Mouse (Mus musculus): ENCODE data around the gene Tns3. TPM values are rescaled to one million over a fixed set of nuclear protein-coding genes. Genes with fewer than 3 reads are reported as not detected.
A peak's percentile ranks its signal among the peaks of the same experiment; 100 is the strongest.
"Not testable (repeated sequence)": the region's sequence is repeated elsewhere in the genome, so short reads cannot be mapped to it uniquely, and the experiment has no call there.

The Tns3 gene
- total RNA-seq, 2 experiments from 2014 or later, result 19.5 to 21.4 TPM

GRCm38 (mm10) chr11:8624179-8624886, 40.0 kb downstream of the Tns3 start:
- intact Hi-C loops (cut with DNase I), result no loop called here
- peak; percentile 66 for DNase-seq

GRCm38 (mm10) chr11:8623852-8624178, 40.5 kb downstream of the Tns3 start:
- DNase-seq, result no peak
- intact Hi-C loops (cut with DNase I), result no loop called here

GRCm38 (mm10) chr11:8622668-8623067, 41.7 kb downstream of the Tns3 start:
- intact Hi-C loops (cut with DNase I), result no loop called here
- DNase-seq, result no peak

- DNase-seq; intact Hi-C loops (cut with DNase I): not testable (repeated sequence)
Observed at GRCm38 (mm10) chr11:8619111-8619510, 45.2 kb downstream of the Tns3 start.

GRCm38 (mm10) chr11:8618301-8618700, 46.0 kb downstream of the Tns3 start:
- intact Hi-C loops (cut with DNase I), result no loop called here
- no peak for DNase-seq

- intact Hi-C loops (cut with DNase I), result no loop called here
- DNase-seq, result no peak
Observed at GRCm38 (mm10) chr11:8615436-8615835, 48.9 kb downstream of the Tns3 start.

- no peak for DNase-seq
- intact Hi-C loops (cut with DNase I), result no loop called here
Observed at GRCm38 (mm10) chr11:8610456-8610855, 53.9 kb downstream of the Tns3 start.

GRCm38 (mm10) chr11:8609873-8610272, 54.5 kb downstream of the Tns3 start:
- intact Hi-C loops (cut with DNase I), result no loop called here
- no peak for DNase-seq

- no peak for DNase-seq
- intact Hi-C loops (cut with DNase I), result no loop called here
Observed at GRCm38 (mm10) chr11:8607123-8607522, 57.2 kb downstream of the Tns3 start.

- no peak for DNase-seq
- intact Hi-C loops (cut with DNase I), result no loop called here
Observed at GRCm38 (mm10) chr11:8604789-8605569, 59.4 kb downstream of the Tns3 start.

- peak; percentile 79 for DNase-seq
- intact Hi-C loops (cut with DNase I), result no loop called here
Observed at GRCm38 (mm10) chr11:8602606-8603005, 61.7 kb downstream of the Tns3 start.

GRCm38 (mm10) chr11:8601411-8601821, 62.9 kb downstream of the Tns3 start:
- intact Hi-C loops (cut with DNase I), result no loop called here

GRCm38 (mm10) chr11:8595642-8596041, 68.7 kb downstream of the Tns3 start:
- no peak for DNase-seq
- intact Hi-C loops (cut with DNase I), result no loop called here

More at GRCm38 (mm10) chr11:8601411-8601821, 62.9 kb downstream of the Tns3 start:
- peak; percentile 62 for DNase-seq

GRCm38 (mm10) chr11:8593172-8593571, 71.2 kb downstream of the Tns3 start:
- intact Hi-C loops (cut with DNase I), result no loop called here
- DNase-seq, result no peak

GRCm38 (mm10) chr11:8591271-8591670, 73.1 kb downstream of the Tns3 start:
- no peak for DNase-seq
- intact Hi-C loops (cut with DNase I), result no loop called here

GRCm38 (mm10) chr11:8589226-8589905, 75.0 kb downstream of the Tns3 start:
- no peak for DNase-seq
- intact Hi-C loops (cut with DNase I), result no loop called here

- DNase-seq, result no peak
- intact Hi-C loops (cut with DNase I), result no loop called here
Observed at GRCm38 (mm10) chr11:8587941-8588340, 76.4 kb downstream of the Tns3 start.

GRCm38 (mm10) chr11:8586996-8587644, 77.2 kb downstream of the Tns3 start:
- intact Hi-C loops (cut with DNase I), result no loop called here
- DNase-seq, result no peak

GRCm38 (mm10) chr11:8586374-8586773, 78.0 kb downstream of the Tns3 start:
- intact Hi-C loops (cut with DNase I), result no loop called here
- DNase-seq, result no peak

GRCm38 (mm10) chr11:8585686-8586085, 78.6 kb downstream of the Tns3 start:
- DNase-seq, result no peak
- intact Hi-C loops (cut with DNase I), result no loop called here

- no peak for DNase-seq
- intact Hi-C loops (cut with DNase I), result no loop called here
Observed at GRCm38 (mm10) chr11:8584925-8585324, 79.4 kb downstream of the Tns3 start.

Measured in left cerebral cortex, postnatal 4 days (tissue).